Mouse (Mus musculus) forebrain, embryonic 15.5 days (tissue): Measurements from ENCODE around the gene Ndst2. TPM values are rescaled to one million over a fixed set of nuclear protein-coding genes. Genes with fewer than 3 reads are reported as not detected.

Experiments used
- microRNA-seq: library from miRNA; unstranded; fragments of <30 nt; microRNA quantifications from one replicate; pipeline ENCODE4, GENCODE M21; 2016
- polyA plus RNA-seq: library from polyadenylated mRNA; unstranded; fragments of >200 nt; fragmentation: Nextera tagmentation; extraction: Ambion mirVana; gene quantifications from 2 replicates; pipeline ENCODE4 v1.2.1, GENCODE M21; 2015

Ndst2 gene
- polyA plus RNA-seq, 1 experiment from 2014 or later, result 15.7 TPM

Small RNAs within 50 kb of the gene (microRNA-seq; reads per million reads assigned to microRNA genes)
- gene Mir6946, result 1.1 reads per million

Other genes with a start within 250 kb of the Ndst2 start
- gene Mss51, start 237.7 kb downstream of the Ndst2 start, polyA plus RNA-seq, result 0.62 and 0.84 TPM in 2 replicates
- 79.6 and 89.0 TPM in 2 replicates for gene Ppp3cb, start 188.0 kb downstream of the Ndst2 start, polyA plus RNA-seq
- gene Usp54, start 93.5 kb downstream of the Ndst2 start, polyA plus RNA-seq, result 9.0 and 10.1 TPM in 2 replicates
- not detected in 2 replicates for gene Myoz1, start 78.0 kb downstream of the Ndst2 start, polyA plus RNA-seq
- gene Synpo2l, start 66.2 kb downstream of the Ndst2 start, polyA plus RNA-seq, result 0.11 and 0.17 TPM in 2 replicates
- 83.9 and 85.5 TPM in 2 replicates for gene Sec24c, start 60.3 kb downstream of the Ndst2 start, polyA plus RNA-seq
- 23.1 and 23.9 TPM in 2 replicates for gene Fut11, start 39.6 kb downstream of the Ndst2 start, polyA plus RNA-seq
- 213 TPM in 2 replicates for gene Chchd1, start 31.6 kb downstream of the Ndst2 start, polyA plus RNA-seq
- gene Zswim8, start 27.0 kb downstream of the Ndst2 start, polyA plus RNA-seq, result 46.1 and 47.1 TPM in 2 replicates
- 86.8 and 95.6 TPM in 2 replicates for gene Camk2g, start 59.5 kb upstream of the Ndst2 start, polyA plus RNA-seq
- 0.27 and 0.28 TPM in 2 replicates for gene Plau, start 102.1 kb upstream of the Ndst2 start, polyA plus RNA-seq
- 9.0 and 10.9 TPM in 2 replicates for gene Vcl, start 194.8 kb upstream of the Ndst2 start, polyA plus RNA-seq